Mouse (Mus musculus): Measurements from ENCODE around the gene Phldb3.

- TF ChIP-seq POLR2A (IDR thresholded peaks at IDR 0.05; ENCODE audit: borderline replicate concordance, extremely low read depth, low read depth, low read length) (no peak), CTCF (IDR thresholded peaks at IDR 0.05; ENCODE audit: insufficient read depth, low read length) (no peak)
Measured at GRCm38 (mm10) chr7:24563837-24564206, 46.7 kb upstream of the Phldb3 start.
